Mouse (Mus musculus): ENCODE results near the gene Hmgb1. TPM values are rescaled to one million over a fixed set of nuclear protein-coding genes. Genes with fewer than 3 reads are reported as not detected.
"Not testable (repeated sequence)": the region's sequence is repeated elsewhere in the genome, so short reads cannot be mapped to it uniquely, and the experiment has no call there.

The Hmgb1 gene
- polyA plus RNA-seq, 1 experiment from 2014 or later = 1,278 TPM

- no peak; the same call in 1 of the 2 replicates for ATAC-seq (replicated peaks; ENCODE audit: low FRiP score)
Measured at GRCm38 (mm10) chr5:149150882-149151281, 33.4 kb downstream of the Hmgb1 start.

GRCm38 (mm10) chr5:149147386-149148000 lies 36.8 kb downstream of the Hmgb1 start:
- Histone ChIP-seq H3K4me2 (no peak overlapping the region), H3K27me3 (replicated peaks; ENCODE audit: control insufficient read depth, insufficient read depth, low read length) (no peaks in the 10 kb centered on the region), H3K4me1 (replicated peaks; ENCODE audit: control insufficient read depth, insufficient read depth, low read length) (0 out of 2 replicates have a peak, but pooled peaks cover 4% of the 10 kb centered on the region), H3K9ac (ENCODE audit: low read depth, low read length) (no peak overlapping the region), H3K36me3 (ENCODE audit: control insufficient read depth, insufficient read depth, low read length) (no peaks in the 10 kb centered on the region), H3K27ac (ENCODE audit: low read depth, low read length) (0 out of 2 replicates have a peak overlapping the region, but pooled peaks have one; percentile 23), H3K9me3 (ENCODE audit: control insufficient read depth, low read length) (no peaks in the 10 kb centered on the region), H3K4me3 (ENCODE audit: low read depth, low read length) (no peak overlapping the region)
- 43% methylated on average over 8 of the region's 8 CpGs for WGBS
- ATAC-seq (replicated peaks; ENCODE audit: low FRiP score) (peak; percentile 63; the same call in 1 of the 2 replicates), DNase-seq (ENCODE audit: low spot score) (no peak)

More at GRCm38 (mm10) chr5:149150882-149151281, 33.4 kb downstream of the Hmgb1 start:
- no peaks in the 10 kb centered on the region for H3K9me3 ChIP-seq (ENCODE audit: control insufficient read depth, low read length)
- no peak overlapping the region for H3K4me3 ChIP-seq (ENCODE audit: low read depth, low read length)
- WGBS = 93% methylated on average over 3 of the region's 3 CpGs
- no peak for DNase-seq (ENCODE audit: low spot score)
- 0 out of 2 replicates have a peak, but pooled peaks cover 4% of the 10 kb centered on the region for H3K4me1 ChIP-seq (replicated peaks; ENCODE audit: control insufficient read depth, insufficient read depth, low read length)
- no peaks in the 10 kb centered on the region for H3K27me3 ChIP-seq (replicated peaks; ENCODE audit: control insufficient read depth, insufficient read depth, low read length)
- H3K9ac ChIP-seq (ENCODE audit: low read depth, low read length) = no peak overlapping the region
- no peaks in the 10 kb centered on the region for H3K36me3 ChIP-seq (ENCODE audit: control insufficient read depth, insufficient read depth, low read length)
- H3K27ac ChIP-seq (ENCODE audit: low read depth, low read length) = no peak overlapping the region
- H3K4me2 ChIP-seq = no peak overlapping the region

DNA sequence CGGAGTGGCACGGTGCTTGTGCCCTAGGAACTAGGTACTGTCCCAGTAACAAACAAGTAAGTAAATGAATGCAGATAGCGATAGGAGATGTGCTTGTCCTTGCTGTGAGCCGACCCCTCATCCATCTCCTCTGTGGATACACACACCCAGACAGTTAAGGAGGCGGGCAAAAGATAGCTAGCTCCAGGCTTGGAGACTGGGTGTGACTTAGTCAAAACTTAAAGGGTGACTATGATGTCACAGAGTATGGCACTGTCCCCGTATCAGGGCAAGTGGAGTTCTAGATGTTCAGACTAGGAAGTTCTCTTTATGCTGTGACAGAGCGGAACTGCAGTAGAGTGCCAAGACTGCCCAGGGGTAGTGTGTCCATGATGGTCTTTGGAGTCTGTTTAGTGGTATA lies 37.6 kb downstream of the Hmgb1 start:
- peak; percentile 58 for ATAC-seq (replicated peaks; ENCODE audit: low FRiP score)
- DNase-seq (ENCODE audit: low spot score) = no peak

GRCm38 (mm10) chr5:149143766-149144375 lies 40.4 kb downstream of the Hmgb1 start:
- H3K27me3 ChIP-seq (replicated peaks; ENCODE audit: control insufficient read depth, insufficient read depth, low read length) = no peaks in the 10 kb centered on the region
- H3K27ac ChIP-seq (ENCODE audit: low read depth, low read length) = no peak overlapping the region
- H3K4me2 ChIP-seq = no peak overlapping the region
- ATAC-seq (replicated peaks; ENCODE audit: low FRiP score) (no peak), DNase-seq (ENCODE audit: low spot score) (no peak)
- H3K9ac ChIP-seq (ENCODE audit: low read depth, low read length) = no peak overlapping the region
- H3K36me3 ChIP-seq (ENCODE audit: control insufficient read depth, insufficient read depth, low read length) = no peaks in the 10 kb centered on the region
- WGBS = 78% methylated on average over 25 of the region's 25 CpGs
- H3K4me1 ChIP-seq (replicated peaks; ENCODE audit: control insufficient read depth, insufficient read depth, low read length) = 0 out of 2 replicates have a peak, but pooled peaks cover 4% of the 10 kb centered on the region
- H3K9me3 ChIP-seq (ENCODE audit: control insufficient read depth, low read length) = no peaks in the 10 kb centered on the region
- H3K4me3 ChIP-seq (ENCODE audit: low read depth, low read length) = no peak overlapping the region

More for the DNA sequence above, 37.6 kb downstream of the Hmgb1 start:
- Histone ChIP-seq H3K27ac (ENCODE audit: low read depth, low read length) (no peak overlapping the region), H3K4me2 (no peak overlapping the region), H3K4me3 (ENCODE audit: low read depth, low read length) (no peak overlapping the region), H3K9me3 (ENCODE audit: control insufficient read depth, low read length) (no peaks in the 10 kb centered on the region), H3K4me1 (replicated peaks; ENCODE audit: control insufficient read depth, insufficient read depth, low read length) (0 out of 2 replicates have a peak, but pooled peaks cover 4% of the 10 kb centered on the region), H3K36me3 (ENCODE audit: control insufficient read depth, insufficient read depth, low read length) (no peaks in the 10 kb centered on the region), H3K9ac (ENCODE audit: low read depth, low read length) (no peak overlapping the region), H3K27me3 (replicated peaks; ENCODE audit: control insufficient read depth, insufficient read depth, low read length) (no peaks in the 10 kb centered on the region)
- 70% methylated on average over 7 of the region's 7 CpGs for WGBS

DNA sequence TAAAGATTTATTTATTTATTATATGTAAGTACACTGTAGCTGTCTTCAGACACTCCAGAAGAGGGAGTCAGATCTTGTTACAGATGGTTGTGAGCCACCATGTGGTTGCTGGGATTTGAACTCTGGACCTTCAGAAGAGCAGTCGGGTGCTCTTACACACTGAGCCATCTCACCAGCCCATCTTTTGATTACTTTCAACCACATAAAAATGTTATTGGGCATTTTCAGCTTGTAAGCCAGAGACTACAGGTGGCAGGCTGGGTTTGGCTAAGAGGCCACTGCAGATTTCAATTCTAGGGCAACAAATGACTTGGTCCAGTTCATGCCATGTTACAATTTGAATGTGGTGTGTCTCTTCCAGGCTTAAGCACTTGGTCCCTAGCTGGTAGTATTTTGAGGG lies 43.1 kb downstream of the Hmgb1 start:
- not testable (repeated sequence) for DNase-seq (ENCODE audit: low spot score); H3K9me3 ChIP-seq (ENCODE audit: control insufficient read depth, low read length); H3K27ac ChIP-seq (ENCODE audit: low read depth, low read length); H3K9ac ChIP-seq (ENCODE audit: low read depth, low read length); H3K4me1 ChIP-seq (replicated peaks; ENCODE audit: control insufficient read depth, insufficient read depth, low read length); H3K4me3 ChIP-seq (ENCODE audit: low read depth, low read length); H3K27me3 ChIP-seq (replicated peaks; ENCODE audit: control insufficient read depth, insufficient read depth, low read length); H3K36me3 ChIP-seq (ENCODE audit: control insufficient read depth, insufficient read depth, low read length); H3K4me2 ChIP-seq; ATAC-seq (replicated peaks; ENCODE audit: low FRiP score)
- WGBS = 88% methylated on average over 1 of the region's 1 CpGs

DNA sequence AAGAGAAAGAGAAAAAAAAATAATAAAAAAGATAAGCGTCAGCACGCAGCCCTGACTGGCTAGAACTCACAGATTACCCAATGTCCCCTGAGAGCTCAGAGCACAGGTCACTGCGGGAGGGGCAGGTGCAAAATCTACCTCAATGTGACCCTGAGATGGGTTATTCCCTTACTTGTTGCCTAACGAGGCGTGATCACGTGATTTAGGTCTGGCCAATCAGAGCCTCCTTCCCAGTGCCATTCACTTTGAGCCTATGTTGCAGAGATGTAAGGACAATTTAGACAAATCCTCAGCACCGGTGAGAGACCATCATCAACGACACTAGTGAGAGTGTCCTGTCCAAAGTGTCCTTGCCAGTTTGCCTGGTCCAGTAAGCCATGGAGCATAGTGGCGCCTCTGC lies 44.0 kb downstream of the Hmgb1 start:
- no peaks in the 10 kb centered on the region for H3K9me3 ChIP-seq (ENCODE audit: control insufficient read depth, low read length)
- no peak overlapping the region for H3K4me3 ChIP-seq (ENCODE audit: low read depth, low read length)
- ATAC-seq (replicated peaks; ENCODE audit: low FRiP score) (no peak), DNase-seq (ENCODE audit: low spot score) (no peak)
- no peak overlapping the region for H3K9ac ChIP-seq (ENCODE audit: low read depth, low read length)
- peaks cover 10% of the 10 kb centered on the region for H3K4me1 ChIP-seq (replicated peaks; ENCODE audit: control insufficient read depth, insufficient read depth, low read length)
- H3K27me3 ChIP-seq (replicated peaks; ENCODE audit: control insufficient read depth, insufficient read depth, low read length) = no peaks in the 10 kb centered on the region
- no peaks in the 10 kb centered on the region for H3K36me3 ChIP-seq (ENCODE audit: control insufficient read depth, insufficient read depth, low read length)
- 57% methylated on average over 9 of the region's 9 CpGs for WGBS
- H3K27ac ChIP-seq (ENCODE audit: low read depth, low read length) = no peak overlapping the region
- 0 out of 2 replicates have a peak overlapping the region, but pooled peaks have one; percentile 25 for H3K4me2 ChIP-seq

DNA sequence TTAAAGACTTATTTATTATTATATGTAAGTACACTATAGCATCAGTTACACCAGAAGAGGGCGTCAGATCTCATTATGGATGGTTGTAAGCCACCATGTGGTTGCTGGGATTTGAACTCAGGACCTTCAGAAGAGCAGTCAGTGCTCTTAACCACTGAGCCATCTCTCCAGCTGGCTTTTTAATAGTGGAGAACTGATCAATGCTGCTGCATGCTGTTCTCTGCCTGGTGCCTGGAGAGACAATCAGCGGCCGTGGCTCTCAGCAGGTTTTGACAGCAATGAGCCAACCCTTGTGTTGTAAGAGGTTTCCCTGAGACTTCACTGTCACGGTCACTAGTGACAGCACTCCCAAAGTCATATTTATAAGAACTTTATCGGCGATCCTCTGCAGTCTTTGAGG lies 46.2 kb downstream of the Hmgb1 start:
- peaks cover 13% of the 10 kb centered on the region for H3K4me1 ChIP-seq (replicated peaks; ENCODE audit: control insufficient read depth, insufficient read depth, low read length)
- not testable (repeated sequence) for H3K9me3 ChIP-seq (ENCODE audit: control insufficient read depth, low read length); H3K36me3 ChIP-seq (ENCODE audit: control insufficient read depth, insufficient read depth, low read length); H3K4me3 ChIP-seq (ENCODE audit: low read depth, low read length); H3K4me2 ChIP-seq; H3K9ac ChIP-seq (ENCODE audit: low read depth, low read length); H3K27ac ChIP-seq (ENCODE audit: low read depth, low read length); H3K27me3 ChIP-seq (replicated peaks; ENCODE audit: control insufficient read depth, insufficient read depth, low read length); ATAC-seq (replicated peaks; ENCODE audit: low FRiP score); DNase-seq (ENCODE audit: low spot score)
- 88% methylated on average over 6 of the region's 6 CpGs for WGBS

- WGBS = 75% methylated on average over 3 of the region's 3 CpGs
Measured at GRCm38 (mm10) chr5:149137447-149137846, 46.8 kb downstream of the Hmgb1 start.

DNA sequence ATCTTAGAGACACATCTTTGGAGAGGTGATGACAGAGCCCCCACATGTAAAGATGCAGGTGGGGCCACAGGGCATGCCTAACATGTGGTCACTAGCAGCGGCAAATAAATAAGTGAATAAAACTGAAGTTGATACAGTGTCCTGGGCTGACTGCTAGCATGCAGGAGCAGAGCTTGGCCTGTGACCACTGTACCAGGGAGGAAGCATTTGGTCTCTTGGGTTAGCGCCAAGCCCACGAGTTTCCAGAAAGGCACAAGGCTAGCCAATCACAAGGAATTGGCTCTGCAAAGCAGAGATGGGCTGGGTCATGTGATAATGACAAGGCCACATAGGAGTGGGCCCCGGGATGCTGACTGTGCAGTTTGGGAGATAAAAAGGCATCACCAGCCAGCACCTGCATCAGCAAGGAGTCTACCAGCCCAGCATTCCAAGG lies 47.3 kb downstream of the Hmgb1 start:
- Histone ChIP-seq H3K27me3 (replicated peaks; ENCODE audit: control insufficient read depth, insufficient read depth, low read length) (no peaks in the 10 kb centered on the region), H3K4me2 (no peak overlapping the region), H3K4me1 (replicated peaks; ENCODE audit: control insufficient read depth, insufficient read depth, low read length) (peaks cover 13% of the 10 kb centered on the region), H3K36me3 (ENCODE audit: control insufficient read depth, insufficient read depth, low read length) (no peaks in the 10 kb centered on the region), H3K9me3 (ENCODE audit: control insufficient read depth, low read length) (no peaks in the 10 kb centered on the region), H3K9ac (ENCODE audit: low read depth, low read length) (no peak overlapping the region), H3K4me3 (ENCODE audit: low read depth, low read length) (no peak overlapping the region), H3K27ac (ENCODE audit: low read depth, low read length) (no peak overlapping the region)
- DNase-seq (ENCODE audit: low spot score) (no peak), ATAC-seq (replicated peaks; ENCODE audit: low FRiP score) (peak; percentile 92)
- 59% methylated on average over 4 of the region's 4 CpGs for WGBS

More at GRCm38 (mm10) chr5:149137447-149137846, 46.8 kb downstream of the Hmgb1 start:
- DNase-seq (ENCODE audit: low spot score) (no peak), ATAC-seq (replicated peaks; ENCODE audit: low FRiP score) (no peak)
- H3K36me3 ChIP-seq (ENCODE audit: control insufficient read depth, insufficient read depth, low read length) = no peaks in the 10 kb centered on the region
- H3K4me3 ChIP-seq (ENCODE audit: low read depth, low read length) = no peak overlapping the region
- no peak overlapping the region for H3K27ac ChIP-seq (ENCODE audit: low read depth, low read length)
- no peak overlapping the region for H3K4me2 ChIP-seq
- H3K4me1 ChIP-seq (replicated peaks; ENCODE audit: control insufficient read depth, insufficient read depth, low read length) = peaks cover 13% of the 10 kb centered on the region
- H3K27me3 ChIP-seq (replicated peaks; ENCODE audit: control insufficient read depth, insufficient read depth, low read length) = no peaks in the 10 kb centered on the region
- no peak overlapping the region for H3K9ac ChIP-seq (ENCODE audit: low read depth, low read length)
- no peaks in the 10 kb centered on the region for H3K9me3 ChIP-seq (ENCODE audit: control insufficient read depth, low read length)
